Mouse (Mus musculus): ENCODE data around the gene En1.

The En1 gene

DNA sequence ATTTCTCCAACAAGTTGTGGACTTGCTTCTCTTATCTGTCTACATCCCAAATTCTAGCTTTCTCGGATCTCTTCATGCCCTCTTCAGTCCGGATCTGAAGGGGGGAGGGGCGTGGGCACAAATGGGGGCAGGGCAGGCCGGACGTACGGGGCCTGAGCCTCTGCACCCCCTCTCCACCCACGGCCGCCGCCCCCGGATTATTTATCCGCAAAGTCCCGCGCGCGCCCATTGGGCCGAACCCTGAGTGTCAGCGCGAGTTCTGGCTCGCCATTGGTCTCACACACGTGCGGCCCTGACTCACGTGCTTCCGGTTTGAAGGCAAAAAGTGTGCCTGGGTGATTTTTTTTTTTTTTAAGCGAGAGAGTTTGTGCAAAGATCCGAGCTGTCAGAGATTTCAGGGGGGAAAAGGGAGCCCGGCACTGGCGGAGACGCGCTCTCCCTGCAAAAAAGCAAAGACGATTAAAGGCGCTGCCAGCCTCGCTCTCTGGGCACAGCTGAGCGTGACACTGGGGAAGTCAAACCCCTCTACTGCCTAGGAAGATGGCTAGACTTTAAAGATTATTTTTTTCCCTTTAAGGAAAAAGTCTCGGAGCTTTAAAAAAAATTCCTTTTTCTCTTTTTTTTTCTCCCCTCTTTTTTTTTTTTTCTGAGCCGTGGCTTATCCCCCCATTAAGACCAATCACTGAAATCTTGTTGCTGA is at the start of gene En1:
En1 (plus strand) TSS at position 388 of the 700 bp plus-strand sequence.
- no peak for DNase-seq (ENCODE audit: low spot score)

DNA sequence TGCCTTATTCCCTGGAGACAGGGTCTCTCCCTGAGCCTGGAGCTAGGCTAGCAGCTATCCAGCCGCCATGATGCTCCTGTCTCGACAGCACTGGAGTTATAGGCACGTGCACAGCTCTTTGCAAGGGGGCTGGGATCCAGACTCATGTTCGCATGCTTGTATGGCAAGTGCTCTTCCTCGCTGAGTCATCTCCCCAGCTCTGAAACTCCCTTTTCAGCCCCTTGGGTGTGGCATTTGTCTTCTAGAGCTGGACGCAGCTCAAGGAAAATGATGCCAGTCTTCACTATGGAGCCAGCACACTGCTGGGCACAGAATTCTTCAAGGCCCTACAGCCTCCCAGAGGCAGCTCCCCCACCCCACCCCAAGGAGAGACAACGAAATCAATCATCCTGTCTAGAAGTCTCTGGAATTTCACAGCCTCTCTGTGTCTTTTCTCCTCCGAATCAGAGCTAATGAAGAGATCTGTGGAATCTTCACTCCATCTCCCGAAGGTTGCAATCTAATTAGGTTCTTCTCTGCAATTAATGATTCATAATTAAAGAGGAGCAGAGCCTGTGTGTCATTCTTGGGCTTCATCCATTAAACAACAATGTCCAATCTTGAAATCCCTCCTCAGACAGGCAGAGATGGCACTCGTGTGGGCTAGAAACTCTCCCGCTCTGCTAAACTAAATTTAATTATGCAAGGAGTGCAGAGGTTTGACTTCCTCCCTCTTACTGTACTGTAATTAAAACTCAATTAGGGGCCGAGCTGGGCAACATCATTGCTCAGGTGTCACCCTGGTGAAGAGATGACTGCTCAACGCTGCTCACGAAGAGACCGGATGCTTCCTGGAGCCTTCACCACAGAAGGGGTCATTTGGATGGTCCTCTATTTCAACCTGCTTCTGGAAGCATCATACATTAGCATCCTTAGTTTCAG is 45.0 kb upstream of the En1 start:
- no peak for DNase-seq (ENCODE audit: low spot score)

DNA sequence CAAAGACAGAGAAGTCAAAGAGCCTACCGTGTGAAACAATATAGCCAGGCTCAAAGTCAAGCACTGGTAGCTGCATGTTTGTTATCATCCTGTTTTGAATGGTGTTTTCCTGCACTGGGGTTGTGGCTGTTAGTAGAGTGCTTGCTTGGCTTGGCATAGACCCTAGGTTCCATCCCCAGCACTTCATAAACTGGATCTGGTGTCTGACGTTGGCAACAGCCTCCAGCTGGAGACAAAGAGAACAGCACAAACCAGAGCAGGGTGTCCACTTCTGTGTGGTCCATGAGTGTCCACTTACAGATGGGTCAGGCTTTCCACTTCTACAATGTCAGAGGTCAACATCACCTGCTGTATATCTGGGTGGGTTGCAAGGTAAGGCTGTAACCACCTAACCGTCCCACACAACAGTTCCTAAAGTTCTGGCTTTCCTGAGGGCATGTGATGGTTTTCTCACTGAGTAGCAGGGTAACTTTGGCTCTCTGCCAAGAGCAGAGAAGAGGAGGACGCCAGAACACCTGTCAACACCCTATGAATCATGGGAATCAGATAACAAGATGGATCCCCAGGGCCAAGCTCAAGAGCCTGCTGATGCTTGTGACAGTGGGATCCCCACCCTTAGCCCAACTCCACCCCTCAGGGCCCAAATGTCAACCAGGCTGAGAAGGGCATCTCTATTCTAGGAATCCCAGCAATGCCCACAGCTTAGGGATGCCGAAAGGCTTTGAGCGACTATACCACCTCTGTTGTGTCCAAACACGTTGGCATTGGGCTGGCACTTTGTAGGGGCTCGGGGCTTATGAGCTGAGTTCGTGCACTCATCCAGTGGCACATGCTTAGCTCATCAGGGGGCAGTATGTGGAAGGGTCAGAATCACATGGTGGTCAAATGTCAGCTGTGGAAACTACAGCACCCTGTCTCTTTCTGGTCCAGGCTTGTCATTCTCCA is 43.6 kb upstream of the En1 start:
- no peak for DNase-seq (ENCODE audit: low spot score)

DNA sequence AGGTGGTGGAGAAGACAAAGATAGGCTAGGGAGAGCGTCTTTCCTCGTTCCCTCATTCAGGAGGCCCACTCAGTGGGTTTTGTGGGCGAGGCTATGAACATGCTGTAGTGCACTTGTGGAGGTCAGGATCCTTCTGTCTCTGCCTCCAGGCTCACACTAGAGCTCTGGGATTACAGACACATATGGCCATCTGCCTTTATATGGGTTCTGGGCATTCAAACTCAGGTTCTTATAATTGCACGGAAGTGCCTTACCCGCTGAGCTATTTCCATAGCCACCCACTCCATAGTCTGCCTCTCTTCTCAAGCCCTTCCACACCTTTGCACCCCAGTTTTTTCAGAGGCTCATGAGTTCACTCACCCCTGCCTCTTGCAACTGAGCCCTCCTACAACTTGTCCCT is 42.3 kb upstream of the En1 start:
- DNase-seq (ENCODE audit: low spot score): no peak

DNA sequence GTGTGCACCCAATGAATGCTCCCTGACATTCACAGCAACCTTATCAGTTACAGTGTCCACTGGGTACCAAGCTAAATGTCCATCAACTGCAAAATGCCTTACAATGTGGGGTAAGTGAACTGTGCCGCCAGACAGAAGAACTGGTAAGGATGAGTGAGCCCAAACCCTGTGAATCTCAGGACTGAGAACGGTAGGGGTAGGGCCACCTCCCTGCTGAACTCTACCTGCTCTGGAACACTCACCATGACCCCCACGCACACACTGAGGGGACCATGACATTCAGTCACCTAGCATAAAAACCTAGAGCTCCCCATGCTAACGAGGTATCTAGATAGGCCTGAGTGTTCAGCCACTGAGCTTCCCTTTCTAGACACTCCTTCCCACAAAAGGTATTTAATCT is 20.9 kb upstream of the En1 start:
- DNase-seq (ENCODE audit: low spot score): no peak

DNA sequence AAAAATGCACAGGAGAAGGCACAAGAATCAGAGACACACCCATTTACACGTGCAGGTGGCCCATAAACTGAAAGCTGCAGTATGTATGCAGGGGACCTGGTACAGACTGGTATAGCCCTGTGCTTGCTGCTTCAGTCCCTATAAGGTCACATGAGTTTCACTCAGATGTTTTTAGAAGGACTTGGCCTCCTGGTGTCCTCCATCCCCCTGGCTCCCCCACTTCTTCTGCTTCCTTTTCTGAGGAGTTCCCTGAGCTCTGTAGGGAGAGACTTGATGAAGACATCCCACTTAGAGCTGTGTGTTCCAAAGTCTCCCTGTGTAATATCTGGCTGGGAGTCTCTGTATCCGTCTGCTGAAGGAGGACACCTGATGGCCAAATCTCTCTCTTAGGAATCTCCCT is 16.7 kb upstream of the En1 start:
- no peak for DNase-seq (ENCODE audit: low spot score)

DNA sequence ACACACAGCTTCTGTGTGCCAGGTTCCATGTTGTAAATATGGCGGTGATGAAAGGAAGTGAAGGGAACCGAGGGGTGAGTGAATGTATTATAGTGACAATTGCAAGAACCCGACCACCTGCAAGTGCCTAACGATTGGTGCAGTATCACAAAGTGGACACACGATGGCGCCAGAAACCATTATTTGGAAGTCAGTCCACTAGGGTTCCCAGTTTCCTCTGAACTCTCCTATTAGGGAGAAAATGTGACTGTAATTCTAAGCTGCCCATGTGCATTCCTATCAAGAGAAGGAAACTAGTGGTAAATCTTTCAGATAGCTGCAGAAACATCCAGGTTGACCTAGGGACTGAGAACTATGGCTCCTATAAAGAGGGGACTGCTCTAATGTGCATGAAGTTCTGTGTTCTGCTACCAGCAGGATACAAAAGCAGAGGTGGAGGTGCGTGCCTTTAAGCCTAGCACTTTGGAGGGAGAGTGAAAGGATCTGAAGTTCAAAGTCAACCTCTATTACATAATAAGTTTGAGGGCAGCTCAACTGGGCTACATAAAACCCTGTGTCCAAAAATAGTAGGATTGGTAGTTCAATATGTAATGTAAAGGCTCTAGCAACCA is 15.6 kb upstream of the En1 start:
- DNase-seq (ENCODE audit: low spot score): peak; percentile 64

GRCm38 (mm10) chr1:120587431-120587830 is 14.8 kb upstream of the En1 start:
- no peak for DNase-seq (ENCODE audit: low spot score)

- no peak for DNase-seq (ENCODE audit: low spot score)
These were observed 14.3 kb upstream of the En1 start for GRCm38 (mm10) chr1:120587960-120588359.

DNA sequence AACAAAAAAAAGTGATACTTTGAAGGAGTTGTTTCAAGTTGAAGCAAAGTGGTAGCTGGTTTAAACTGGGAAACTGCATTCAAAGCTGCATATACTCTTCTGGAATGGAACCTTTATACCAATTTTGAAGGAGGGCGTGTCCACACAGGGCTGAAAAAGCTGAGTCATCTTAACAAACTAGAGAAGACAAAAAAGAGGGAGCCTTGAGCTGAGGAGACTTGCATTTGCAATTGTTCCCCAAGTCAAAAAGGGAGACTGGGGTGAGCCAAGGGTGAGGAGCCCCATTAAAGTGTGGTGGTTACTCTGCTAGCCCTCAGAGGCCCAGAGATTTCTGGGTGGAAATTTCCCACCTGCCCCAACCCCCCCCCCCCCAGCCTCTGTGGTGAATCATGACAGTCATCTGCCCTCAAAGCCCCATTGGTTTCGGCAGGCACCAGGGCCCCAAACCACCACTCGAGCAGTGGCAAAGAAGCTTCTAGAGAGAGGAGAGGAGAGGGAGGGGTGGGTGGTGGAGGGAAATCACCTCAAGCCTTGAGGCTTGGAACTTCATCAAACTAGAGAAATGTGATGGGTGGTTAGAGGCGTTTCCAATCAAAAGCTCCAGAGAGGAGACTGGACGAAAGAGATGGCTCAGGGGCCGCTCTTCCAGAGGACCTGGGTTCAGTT is 13.7 kb upstream of the En1 start:
- peak; percentile 2 for DNase-seq (ENCODE audit: low spot score)

DNA sequence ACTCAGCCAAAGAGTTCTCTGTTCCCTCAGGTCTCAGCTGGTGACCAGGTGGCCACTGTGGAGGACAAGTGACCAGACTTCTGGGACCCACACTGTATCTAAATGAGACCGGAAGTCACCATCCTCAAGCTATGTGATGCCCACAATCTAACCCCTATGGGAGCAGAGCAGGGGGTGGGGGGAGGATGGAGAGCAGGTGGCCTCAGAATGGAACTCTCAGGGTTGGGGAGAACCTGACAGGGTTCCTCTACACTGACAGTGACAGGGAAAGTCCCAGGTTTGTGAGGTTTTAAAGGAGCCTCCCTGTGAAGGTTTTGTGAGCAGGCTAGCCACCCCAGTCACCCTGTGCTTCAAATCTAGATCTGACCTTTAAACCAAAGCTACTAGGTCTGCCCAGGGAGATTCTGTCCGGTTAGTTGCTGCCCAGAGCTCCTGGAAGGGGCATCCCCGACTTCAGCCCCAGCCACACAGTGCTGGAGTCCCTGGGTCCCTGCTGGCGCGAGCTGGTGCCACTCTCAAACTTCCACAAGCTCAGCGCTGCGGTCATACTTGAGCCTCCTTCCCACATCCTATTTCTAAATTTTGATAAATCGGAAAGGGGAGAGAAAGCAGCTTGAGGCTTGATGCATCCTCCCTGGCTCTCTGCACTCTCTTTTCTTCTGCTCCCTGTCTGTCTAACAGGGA is 8.8 kb upstream of the En1 start:
- no peak for DNase-seq (ENCODE audit: low spot score)

DNA sequence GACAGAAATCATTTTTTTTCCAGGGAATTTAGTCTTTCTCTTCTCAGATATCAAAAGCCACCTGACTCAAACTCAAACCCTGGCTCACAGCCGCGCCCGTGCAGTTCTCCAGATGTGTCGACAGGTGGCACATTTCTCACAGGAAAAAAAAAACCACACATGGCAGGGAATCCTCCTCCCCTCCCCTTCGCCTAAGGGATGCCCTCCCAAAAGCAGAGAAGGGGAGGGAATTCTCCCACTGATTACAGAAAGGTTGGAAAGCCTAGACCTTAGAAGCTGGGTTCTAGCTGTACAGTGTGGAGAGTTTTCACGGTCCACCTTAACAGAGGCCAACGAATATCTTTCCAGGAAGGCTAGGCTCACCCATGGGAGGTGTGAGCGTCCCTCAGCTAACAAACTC is 7.6 kb upstream of the En1 start:
- peak; percentile 14 for DNase-seq (ENCODE audit: low spot score)

- DNase-seq (ENCODE audit: low spot score): peak; percentile 1
These were observed 6.6 kb upstream of the En1 start for GRCm38 (mm10) chr1:120595471-120596240.

- DNase-seq (ENCODE audit: low spot score): peak; percentile 23
These were observed 5.9 kb upstream of the En1 start for GRCm38 (mm10) chr1:120596319-120596718.

- DNase-seq (ENCODE audit: low spot score): peak; percentile 2
These were observed 5.4 kb upstream of the En1 start for GRCm38 (mm10) chr1:120596784-120597183.

GRCm38 (mm10) chr1:120597271-120597670 is 4.9 kb upstream of the En1 start:
- no peak for DNase-seq (ENCODE audit: low spot score)

- no peak for DNase-seq (ENCODE audit: low spot score)
These were observed 3.9 kb upstream of the En1 start for GRCm38 (mm10) chr1:120598196-120598940.

DNA sequence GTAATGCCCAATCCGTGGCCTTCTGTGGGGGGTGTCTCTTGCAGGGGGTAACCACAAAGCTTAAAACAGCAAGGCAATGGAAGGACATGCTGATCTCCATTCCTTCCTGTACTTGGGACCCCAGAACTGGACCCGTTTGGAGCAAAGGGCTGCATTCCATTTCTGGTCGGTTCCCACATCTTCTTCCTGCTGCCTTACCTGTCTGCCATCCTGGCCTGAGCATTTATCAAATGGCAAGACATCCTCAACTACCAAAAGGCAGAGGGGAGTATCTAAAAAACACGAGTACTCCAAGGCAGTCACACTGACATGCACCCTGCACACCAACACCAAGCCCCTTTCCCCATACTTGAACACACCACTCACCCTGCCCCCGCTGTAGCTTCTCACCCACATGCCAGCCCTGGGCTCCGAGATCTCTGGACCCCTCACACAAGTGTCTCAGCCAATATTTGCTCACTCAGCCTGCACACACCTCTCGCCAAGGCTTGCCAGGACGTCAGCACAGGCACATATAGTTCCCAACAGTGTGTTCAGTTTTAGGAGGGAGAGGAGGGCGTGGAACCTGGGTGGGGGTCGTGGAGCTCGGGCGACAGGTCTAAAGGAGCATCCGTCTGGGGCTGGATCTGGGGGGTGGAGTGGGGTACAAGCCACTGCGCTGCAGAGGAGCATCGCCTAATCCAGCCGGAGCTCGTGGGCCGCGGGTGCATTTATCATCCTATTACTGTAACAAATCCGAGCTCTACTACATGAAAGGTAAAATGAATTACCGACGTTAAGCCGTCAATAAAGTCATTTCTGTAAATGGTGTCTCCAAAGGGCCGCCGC is 2.7 kb upstream of the En1 start:
- DNase-seq (ENCODE audit: low spot score): no peak
